Mouse (Mus musculus) T-helper 17 cell (primary cell): ENCODE data around the gene Dnm2.
"Not testable (repeated sequence)": the region's sequence is repeated elsewhere in the genome, so short reads cannot be mapped to it uniquely, and the experiment has no call there.

ENCODE experiments used
- in situ Hi-C, 2 experiments: fragments of 300-600 bp; cut with MboI, MseI; formaldehyde crosslinking; loops; 1 replicate in 1 of 2; 2 replicates in 1 of 2; pipeline ENCODE4 v1.15.1; 2025; ENCODE audit warnings: high pct_unique_total_duplicates in 2 of 2

Dnm2 gene

GRCm38 (mm10) chr9:21497664-21498063 is 73.0 kb downstream of the Dnm2 start:
- in situ Hi-C loops = loop anchor here in 1 of 2 experiments (5.0 kb wide), 1 partner anchor 85 kb away; no protein-coding TSS in a partner anchor

GRCm38 (mm10) chr9:21498284-21498902 is 73.7 kb downstream of the Dnm2 start:
- in situ Hi-C loops = loop anchor here in 1 of 2 experiments (5.0 kb wide), 1 partner anchor 84 kb away; no protein-coding TSS in a partner anchor

GRCm38 (mm10) chr9:21503352-21503751 is 78.6 kb downstream of the Dnm2 start:
- in situ Hi-C loops = no loop called here

- in situ Hi-C loops = no loop called here
Measured at GRCm38 (mm10) chr9:21505767-21506166, 81.1 kb downstream of the Dnm2 start.

GRCm38 (mm10) chr9:21507753-21508430 is 83.2 kb downstream of the Dnm2 start:
- in situ Hi-C loops = no loop called here

- in situ Hi-C loops = no loop called here
Measured at GRCm38 (mm10) chr9:21508871-21509404, 84.2 kb downstream of the Dnm2 start.

- in situ Hi-C loops = no loop called here
Measured at GRCm38 (mm10) chr9:21509772-21510688, 85.3 kb downstream of the Dnm2 start, which contains the start of gene Tmed1. Gene Tmed1 (minus strand): TSS chr9:21510252.

GRCm38 (mm10) chr9:21510689-21511015 is 85.9 kb downstream of the Dnm2 start:
- in situ Hi-C loops = no loop called here

GRCm38 (mm10) chr9:21511052-21511451 is 86.3 kb downstream of the Dnm2 start:
- in situ Hi-C loops = no loop called here

GRCm38 (mm10) chr9:21513466-21513865 is 88.8 kb downstream of the Dnm2 start:
- in situ Hi-C loops = no loop called here

- in situ Hi-C loops = no loop called here
Measured at GRCm38 (mm10) chr9:21517947-21518495, 93.3 kb downstream of the Dnm2 start.

- in situ Hi-C loops = not testable (repeated sequence)
Measured at GRCm38 (mm10) chr9:21518690-21519089, 94.0 kb downstream of the Dnm2 start.

- in situ Hi-C loops = no loop called here
Measured at GRCm38 (mm10) chr9:21525142-21525936, 100.6 kb downstream of the Dnm2 start.

- in situ Hi-C loops = no loop called here
Measured at GRCm38 (mm10) chr9:21525937-21526633, 101.4 kb downstream of the Dnm2 start, which contains the start of gene AB124611. Gene AB124611 (plus strand): TSS chr9:21526176.

GRCm38 (mm10) chr9:21526634-21526944 is 101.9 kb downstream of the Dnm2 start:
- in situ Hi-C loops = no loop called here

- in situ Hi-C loops = no loop called here
Measured at GRCm38 (mm10) chr9:21527100-21527801, 102.5 kb downstream of the Dnm2 start.

- in situ Hi-C loops = no loop called here
Measured at GRCm38 (mm10) chr9:21527917-21528324, 103.2 kb downstream of the Dnm2 start.

- in situ Hi-C loops = no loop called here
Measured at GRCm38 (mm10) chr9:21536501-21536900, 111.8 kb downstream of the Dnm2 start.

- in situ Hi-C loops = no loop called here
Measured at GRCm38 (mm10) chr9:21537009-21537408, 112.3 kb downstream of the Dnm2 start.
